Mouse (Mus musculus): ENCODE data around the gene Igdcc4.

Gene Igdcc4

GRCm38 (mm10) chr9:65152711-65153330 lies 51.5 kb downstream of the Igdcc4 start:
- in situ Hi-C loops (cut with MboI; ENCODE audit: unreplicated experiment in 2 of 2), result no loop called here

GRCm38 (mm10) chr9:65153331-65153711 lies 52.0 kb downstream of the Igdcc4 start:
- in situ Hi-C loops (cut with MboI; ENCODE audit: unreplicated experiment in 2 of 2), result no loop called here

GRCm38 (mm10) chr9:65154692-65155455 lies 53.6 kb downstream of the Igdcc4 start:
- in situ Hi-C loops (cut with MboI; ENCODE audit: unreplicated experiment in 2 of 2), result no loop called here

GRCm38 (mm10) chr9:65156604-65157003 lies 55.3 kb downstream of the Igdcc4 start:
- in situ Hi-C loops (cut with MboI; ENCODE audit: unreplicated experiment in 2 of 2), result no loop called here

GRCm38 (mm10) chr9:65157631-65158030 lies 56.3 kb downstream of the Igdcc4 start:
- in situ Hi-C loops (cut with MboI; ENCODE audit: unreplicated experiment in 2 of 2), result no loop called here

- in situ Hi-C loops (cut with MboI; ENCODE audit: unreplicated experiment in 2 of 2), result no loop called here
These were observed 59.9 kb downstream of the Igdcc4 start for GRCm38 (mm10) chr9:65161188-65161587.

- in situ Hi-C loops (cut with MboI; ENCODE audit: unreplicated experiment in 2 of 2), result no loop called here
These were observed 60.6 kb downstream of the Igdcc4 start for GRCm38 (mm10) chr9:65161881-65162280.

GRCm38 (mm10) chr9:65162711-65163639 lies 61.7 kb downstream of the Igdcc4 start:
- in situ Hi-C loops (cut with MboI; ENCODE audit: unreplicated experiment in 2 of 2), result no loop called here

- in situ Hi-C loops (cut with MboI; ENCODE audit: unreplicated experiment in 2 of 2), result no loop called here
These were observed 63.6 kb downstream of the Igdcc4 start for GRCm38 (mm10) chr9:65164870-65165269.

- in situ Hi-C loops (cut with MboI; ENCODE audit: unreplicated experiment in 2 of 2), result no loop called here
These were observed 65.1 kb downstream of the Igdcc4 start for GRCm38 (mm10) chr9:65166386-65166785.

GRCm38 (mm10) chr9:65168534-65168933 lies 67.2 kb downstream of the Igdcc4 start:
- in situ Hi-C loops (cut with MboI; ENCODE audit: unreplicated experiment in 2 of 2), result no loop called here

GRCm38 (mm10) chr9:65168952-65169351 lies 67.7 kb downstream of the Igdcc4 start:
- in situ Hi-C loops (cut with MboI; ENCODE audit: unreplicated experiment in 2 of 2), result no loop called here

GRCm38 (mm10) chr9:65172654-65173053 lies 71.4 kb downstream of the Igdcc4 start:
- in situ Hi-C loops (cut with MboI; ENCODE audit: unreplicated experiment in 2 of 2), result no loop called here

- in situ Hi-C loops (cut with MboI; ENCODE audit: unreplicated experiment in 2 of 2), result no loop called here
These were observed 74.1 kb downstream of the Igdcc4 start for GRCm38 (mm10) chr9:65175234-65175938.

GRCm38 (mm10) chr9:65175939-65176871 lies 74.9 kb downstream of the Igdcc4 start:
- in situ Hi-C loops (cut with MboI; ENCODE audit: unreplicated experiment in 2 of 2), result no loop called here

- in situ Hi-C loops (cut with MboI; ENCODE audit: unreplicated experiment in 2 of 2), result no loop called here
These were observed 76.2 kb downstream of the Igdcc4 start for GRCm38 (mm10) chr9:65177497-65177896.

- in situ Hi-C loops (cut with MboI; ENCODE audit: unreplicated experiment in 2 of 2), result no loop called here
These were observed 76.6 kb downstream of the Igdcc4 start for GRCm38 (mm10) chr9:65177912-65178311.

- in situ Hi-C loops (cut with MboI; ENCODE audit: unreplicated experiment in 2 of 2), result no loop called here
These were observed 77.3 kb downstream of the Igdcc4 start for GRCm38 (mm10) chr9:65178336-65179213.

All from v-Abl transformed pro-B cells (cell line).